Mouse (Mus musculus): ENCODE results near the gene Ctso. TPM values are rescaled to one million over a fixed set of nuclear protein-coding genes. Genes with fewer than 3 reads are reported as not detected.

Ctso gene
- 56.6 and 73.0 TPM in 2 replicates for total RNA-seq (2021)
- long read RNA-seq, transcript Ctso-201 (8 exons, 3,468 nt), result major isoform, 143 of 167 reads
- long read RNA-seq, partial matches to known transcripts, result 7 of 167 reads
- long read RNA-seq, other reads (novel, unspliced or antisense), result 17 of 167 reads

- peak; percentile 88 for DNase-seq
These were observed at the start of gene Ctso for GRCm38 (mm10) chr3:81932141-81933101. TSS of gene Ctso (plus strand) at chr3:81932601.

DNA sequence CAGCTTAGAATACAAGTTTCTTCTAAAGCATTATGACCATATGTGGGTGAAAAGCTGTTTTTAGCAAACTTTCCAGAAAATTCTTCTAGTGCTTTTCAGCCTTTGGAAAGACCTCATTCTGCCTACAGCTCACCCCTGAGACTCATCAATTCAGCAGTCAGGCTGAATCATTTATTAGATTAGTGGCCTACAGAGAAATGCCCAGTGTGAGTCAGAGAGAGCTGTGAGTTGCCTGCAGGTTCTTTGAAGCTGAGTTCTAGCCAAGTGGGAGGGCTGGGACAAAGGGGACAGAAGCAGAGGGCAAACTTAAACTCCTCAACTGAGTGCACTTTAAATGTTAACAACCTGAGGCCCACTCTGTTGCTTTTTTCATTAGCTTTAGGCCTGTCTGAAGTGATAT is 48.5 kb upstream of the Ctso start:
- DNase-seq, result peak; percentile 31

DNA sequence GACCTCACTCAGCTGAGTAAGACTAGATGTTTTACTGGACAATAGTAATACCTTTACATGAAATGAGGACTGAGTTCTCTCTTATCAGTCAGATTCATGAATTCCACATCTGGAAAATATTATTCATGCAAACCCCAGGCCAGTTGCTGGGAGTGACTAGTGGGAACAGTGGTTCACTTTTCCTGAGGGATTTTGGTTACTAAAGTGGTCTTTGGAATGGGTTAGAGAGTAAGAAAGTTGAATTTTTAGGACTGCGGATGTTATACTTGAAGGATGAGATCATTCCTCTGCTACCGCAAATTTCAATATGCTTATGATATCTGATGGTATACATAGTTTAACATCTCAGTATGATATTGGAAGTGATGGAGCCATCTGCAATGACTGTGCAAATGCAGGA is 46.8 kb upstream of the Ctso start:
- DNase-seq, result no peak

DNA sequence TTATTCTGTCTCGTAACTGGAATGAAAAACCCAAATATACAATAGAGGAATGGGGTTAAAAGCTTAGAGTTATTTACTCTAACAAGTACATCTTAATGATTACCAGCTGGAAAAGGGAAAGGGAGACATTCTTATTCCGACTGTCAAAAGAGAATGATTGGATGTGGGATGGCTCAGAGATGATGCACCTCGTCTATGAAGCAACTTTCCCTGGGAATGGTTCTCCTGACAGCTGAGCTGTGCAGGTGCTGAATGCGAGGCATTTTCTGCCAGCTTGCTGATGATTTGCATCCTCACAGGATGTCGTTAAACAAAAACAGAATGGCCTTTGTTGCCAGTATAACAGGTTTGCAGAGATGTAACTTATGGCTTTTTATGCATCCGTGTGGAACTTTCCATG is 43.3 kb upstream of the Ctso start:
- DNase-seq, result no peak

- no peak for DNase-seq
These were observed 21.9 kb upstream of the Ctso start for GRCm38 (mm10) chr3:81910286-81911036.

DNA sequence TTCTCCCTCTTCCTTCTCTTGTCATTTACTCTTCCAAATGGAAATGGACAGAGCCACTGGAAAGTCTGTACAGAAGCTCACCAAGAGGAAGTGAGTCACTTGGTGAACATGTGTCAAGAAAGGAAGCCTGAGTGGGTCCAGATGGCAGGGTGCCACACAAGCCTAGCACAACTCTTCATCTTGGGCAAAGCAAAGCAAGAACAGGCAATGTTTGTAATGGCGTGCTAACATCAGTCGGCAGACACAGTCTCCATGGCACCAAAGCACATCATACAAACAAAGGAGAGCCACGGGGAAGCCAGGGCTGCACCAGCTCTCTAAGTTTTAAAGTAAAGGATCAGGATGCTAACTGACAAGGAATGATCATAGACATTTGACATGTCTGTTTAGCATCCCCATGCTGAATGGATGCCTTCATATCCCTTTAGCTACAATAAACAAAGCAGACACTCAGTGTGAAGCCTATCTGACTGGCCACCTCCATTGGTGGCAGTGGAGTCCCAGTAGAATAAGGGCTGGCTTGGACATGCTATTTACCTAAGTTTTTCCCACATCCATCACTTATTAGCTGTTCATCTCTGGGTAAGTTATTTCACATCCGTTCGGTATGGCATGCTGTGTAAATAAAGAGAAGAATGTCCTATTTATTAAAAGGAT is 16.2 kb upstream of the Ctso start:
- DNase-seq, result no peak

GRCm38 (mm10) chr3:81917354-81917935 is 15.0 kb upstream of the Ctso start:
- DNase-seq, result no peak

DNA sequence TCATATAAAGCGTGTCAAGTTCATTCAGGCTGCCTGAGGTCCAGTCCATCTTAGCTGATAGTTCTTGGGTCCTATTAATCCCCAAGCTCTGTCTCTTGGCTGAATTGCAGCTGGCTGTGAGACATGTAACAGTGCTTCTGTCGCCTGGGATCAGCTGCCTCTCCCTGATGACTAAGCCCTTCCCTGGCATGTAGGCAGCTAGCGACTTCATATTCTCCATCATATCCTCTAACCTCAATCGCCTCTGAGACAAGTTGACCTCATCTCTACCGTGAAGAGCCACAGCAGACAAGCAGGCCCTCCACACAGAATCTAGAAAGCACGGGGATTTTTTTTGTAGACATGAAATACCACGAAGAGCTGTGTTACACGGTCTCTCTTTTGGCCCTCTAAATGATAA is 14.2 kb upstream of the Ctso start:
- DNase-seq, result no peak

- no peak for DNase-seq
These were observed 12.7 kb upstream of the Ctso start for GRCm38 (mm10) chr3:81919681-81920080.

DNA sequence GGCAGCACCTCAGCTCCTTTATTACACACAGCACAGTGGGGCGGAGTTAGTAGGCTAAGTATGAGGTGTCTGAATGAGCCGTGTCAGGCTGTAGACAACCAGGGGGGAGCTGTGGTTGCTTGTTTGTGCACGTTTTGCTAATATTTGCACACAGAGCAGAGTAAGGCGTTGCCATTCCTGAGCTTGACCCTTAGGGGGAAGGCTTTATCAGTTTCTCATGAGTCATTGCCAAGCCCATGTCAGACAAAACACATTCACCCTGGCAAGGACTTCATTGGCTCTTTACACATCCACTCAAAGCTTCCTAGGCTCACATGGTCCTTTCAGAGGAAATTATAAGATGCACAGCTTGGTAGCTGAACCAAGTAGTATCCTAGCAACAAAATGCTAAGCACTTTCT is 9.5 kb upstream of the Ctso start:
- DNase-seq, result no peak

GRCm38 (mm10) chr3:81924931-81925330 is 7.5 kb upstream of the Ctso start:
- no peak for DNase-seq

DNA sequence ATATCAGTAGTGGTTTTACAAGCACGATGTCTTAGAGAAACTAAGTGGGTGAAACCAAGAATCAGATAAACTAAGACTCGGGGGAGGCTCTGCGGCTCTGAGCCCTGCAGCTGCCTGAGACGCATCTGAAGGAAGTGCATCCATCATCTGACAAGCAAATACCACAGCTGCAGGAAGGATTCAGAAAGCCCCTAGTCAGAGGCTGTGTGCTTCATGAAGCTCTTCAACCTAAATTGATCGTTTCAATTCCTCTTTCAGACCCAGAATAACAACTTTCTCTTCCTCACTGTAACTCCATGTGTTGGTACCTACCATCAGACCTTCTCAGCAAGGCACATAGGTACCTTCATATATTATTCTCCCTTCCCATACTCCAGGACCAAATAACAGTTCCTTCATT is 6.5 kb upstream of the Ctso start:
- no peak for DNase-seq

- no peak for DNase-seq
These were observed 5.6 kb upstream of the Ctso start for GRCm38 (mm10) chr3:81926764-81927325.

- no peak for DNase-seq
These were observed 3.3 kb upstream of the Ctso start for GRCm38 (mm10) chr3:81929073-81929472.

DNA sequence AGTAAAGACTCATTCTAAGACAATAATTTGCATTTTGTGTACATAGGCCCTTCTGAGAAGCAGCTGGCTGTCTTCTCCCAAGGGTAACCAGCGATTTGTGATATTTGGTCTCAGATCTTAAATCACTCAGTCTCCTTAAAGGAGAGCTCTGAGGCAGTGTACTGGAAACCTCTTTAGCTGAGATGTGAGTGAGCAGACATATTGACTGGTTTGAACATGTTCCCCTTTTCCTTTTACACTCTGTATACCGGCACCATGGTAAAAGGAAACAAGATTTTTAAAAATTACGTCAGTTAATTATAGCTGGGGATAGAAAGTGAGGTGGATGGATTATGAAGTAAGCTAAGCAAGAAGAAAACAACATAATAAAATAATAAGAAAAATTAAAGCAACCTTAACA is 706 bp upstream of the Ctso start:
- no peak for DNase-seq

GRCm38 (mm10) chr3:81933348-81933747 is 947 bp downstream of the Ctso start:
- no peak for DNase-seq

- DNase-seq, result no peak
These were observed 6.5 kb downstream of the Ctso start for GRCm38 (mm10) chr3:81938924-81939323.

- no peak for DNase-seq
These were observed 9.9 kb downstream of the Ctso start for GRCm38 (mm10) chr3:81942341-81942740.

- DNase-seq, result no peak
These were observed 10.7 kb downstream of the Ctso start for GRCm38 (mm10) chr3:81943097-81943496.

DNA sequence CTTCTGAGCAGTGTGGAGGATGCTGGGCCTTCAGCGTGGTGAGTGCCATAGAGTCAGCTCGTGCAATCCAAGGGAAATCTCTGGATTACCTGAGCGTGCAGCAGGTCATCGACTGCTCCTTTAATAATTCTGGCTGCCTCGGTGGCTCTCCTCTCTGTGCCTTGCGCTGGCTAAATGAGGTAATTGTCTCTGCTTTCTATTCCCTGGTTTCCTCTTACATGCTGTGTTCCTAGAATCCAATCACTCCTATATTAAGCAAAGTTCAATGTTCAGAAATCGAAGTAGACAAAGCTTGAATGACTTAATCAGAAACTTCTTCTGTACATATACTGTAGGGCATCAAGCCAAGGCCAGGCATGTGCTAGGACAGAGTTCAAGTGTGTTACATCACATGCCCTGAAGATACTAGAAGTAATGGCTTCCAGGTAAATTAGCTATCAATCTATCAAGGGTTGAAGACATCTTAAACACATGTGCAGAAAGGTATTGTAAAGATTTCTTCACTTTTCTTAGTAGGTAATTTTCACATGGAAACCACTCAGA is 12.5 kb downstream of the Ctso start:
- DNase-seq, result no peak

- no peak for DNase-seq
These were observed 16.6 kb downstream of the Ctso start for GRCm38 (mm10) chr3:81949048-81949447.

DNA sequence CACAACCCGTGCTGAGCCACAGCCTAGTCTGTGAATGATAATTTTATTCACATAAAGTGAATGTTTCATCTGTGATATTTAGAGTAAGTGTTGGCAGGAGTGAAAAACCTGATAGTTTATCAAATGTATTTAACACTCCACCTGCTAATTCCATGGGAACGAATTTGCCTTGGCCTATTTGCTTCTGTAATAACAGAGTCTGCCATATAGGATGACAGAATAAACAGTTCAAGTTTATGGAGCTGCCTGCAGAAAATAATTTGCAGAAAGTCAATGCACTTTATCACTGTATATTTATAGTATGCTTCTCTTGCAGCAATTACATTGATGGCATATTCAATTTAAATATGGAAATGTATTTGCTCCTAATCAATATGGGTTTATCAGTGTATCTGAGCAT is 19.4 kb downstream of the Ctso start:
- no peak for DNase-seq
